Mouse (Mus musculus): ENCODE results near the gene H2-K1. TPM values are rescaled to one million over a fixed set of nuclear protein-coding genes. Genes with fewer than 3 reads are reported as not detected.

The H2-K1 gene
- polyA plus RNA-seq (2014; fragmentation: Nextera tagmentation; extraction: Ambion mirVana), result 10.5 and 15.5 TPM in 2 replicates

GRCm38 (mm10) chr17:34000150-34000537 lies at the start of gene H2-K1:
TSS of gene H2-K1 (minus strand) at chr17:34000347.
- no peak within 1 kb of the TSS for H3K27ac ChIP-seq (replicated peaks; ENCODE audit: low read depth, low read length)
- H3K36me3 ChIP-seq (ENCODE audit: control insufficient read depth, insufficient read depth, low read length), result no peaks in the 10 kb centered on the region
- no peaks in the 10 kb centered on the region for H3K9me3 ChIP-seq (ENCODE audit: control insufficient read depth, low read length)
- H3K4me3 ChIP-seq (replicated peaks; ENCODE audit: low read depth, low read length), result peak within 1 kb of the TSS; percentile 43
- H3K4me1 ChIP-seq (ENCODE audit: control insufficient read depth, insufficient read depth, low read length), result peaks cover 5% of the 10 kb centered on the region; the same call in 1 of the 2 replicates
- peak; percentile 73 for DNase-seq
- peak within 1 kb of the TSS; percentile 84 for H3K4me2 ChIP-seq (ENCODE audit: low read length)
- H3K27me3 ChIP-seq (ENCODE audit: control insufficient read depth, insufficient read depth, low read length), result peaks cover 19% of the 10 kb centered on the region; the same call in 1 of the 2 replicates
- H3K9ac ChIP-seq (replicated peaks; ENCODE audit: low read length), result peak within 1 kb of the TSS; percentile 45; the same call in 1 of the 2 replicates
- ATAC-seq (ENCODE audit: low FRiP score, low TSS enrichment), result peak; percentile 57; the same call in 1 of the 2 replicates
- WGBS, result under 1% methylated on average over 30 of the region's 30 CpGs

GRCm38 (mm10) chr17:34047404-34048050 lies 47.4 kb upstream of the H2-K1 start:
- WGBS, result 97% methylated on average over 5 of the region's 5 CpGs
- DNase-seq (no peak), ATAC-seq (ENCODE audit: low FRiP score, low TSS enrichment) (no peak)
- Histone ChIP-seq H3K4me3 (replicated peaks; ENCODE audit: low read depth, low read length) (no peak overlapping the region), H3K4me1 (ENCODE audit: control insufficient read depth, insufficient read depth, low read length) (no peaks in the 10 kb centered on the region), H3K9me3 (ENCODE audit: control insufficient read depth, low read length) (no peaks in the 10 kb centered on the region), H3K27me3 (ENCODE audit: control insufficient read depth, insufficient read depth, low read length) (no peaks in the 10 kb centered on the region), H3K27ac (replicated peaks; ENCODE audit: low read depth, low read length) (no peak overlapping the region), H3K36me3 (ENCODE audit: control insufficient read depth, insufficient read depth, low read length) (peaks cover 4% of the 10 kb centered on the region; the same call in 1 of the 2 replicates), H3K9ac (replicated peaks; ENCODE audit: low read length) (no peak overlapping the region), H3K4me2 (ENCODE audit: low read length) (no peak overlapping the region)

- ATAC-seq (ENCODE audit: low FRiP score, low TSS enrichment) (no peak), DNase-seq (no peak)
- H3K27me3 ChIP-seq (ENCODE audit: control insufficient read depth, insufficient read depth, low read length), result no peaks in the 10 kb centered on the region
- no peak overlapping the region for H3K9ac ChIP-seq (replicated peaks; ENCODE audit: low read length)
- 84% methylated on average over 14 of the region's 14 CpGs for WGBS
- no peaks in the 10 kb centered on the region for H3K36me3 ChIP-seq (ENCODE audit: control insufficient read depth, insufficient read depth, low read length)
- no peak overlapping the region for H3K4me2 ChIP-seq (ENCODE audit: low read length)
- no peak overlapping the region for H3K27ac ChIP-seq (replicated peaks; ENCODE audit: low read depth, low read length)
- no peaks in the 10 kb centered on the region for H3K4me1 ChIP-seq (ENCODE audit: control insufficient read depth, insufficient read depth, low read length)
- no peaks in the 10 kb centered on the region for H3K9me3 ChIP-seq (ENCODE audit: control insufficient read depth, low read length)
- no peak overlapping the region for H3K4me3 ChIP-seq (replicated peaks; ENCODE audit: low read depth, low read length)
Observed at GRCm38 (mm10) chr17:34045941-34046340, 45.8 kb upstream of the H2-K1 start.

GRCm38 (mm10) chr17:34039562-34040450 lies 39.7 kb upstream of the H2-K1 start:
- 25% methylated on average over 17 of the region's 17 CpGs for WGBS
- no peaks in the 10 kb centered on the region for H3K9me3 ChIP-seq (ENCODE audit: control insufficient read depth, low read length)
- no peaks in the 10 kb centered on the region for H3K27me3 ChIP-seq (ENCODE audit: control insufficient read depth, insufficient read depth, low read length)
- 0 out of 2 replicates have a peak overlapping the region, but pooled peaks have one; percentile 22 for H3K4me3 ChIP-seq (replicated peaks; ENCODE audit: low read depth, low read length)
- 0 out of 2 replicates have a peak overlapping the region, but pooled peaks have one; percentile 5 for H3K27ac ChIP-seq (replicated peaks; ENCODE audit: low read depth, low read length)
- ATAC-seq (ENCODE audit: low FRiP score, low TSS enrichment) (no peak), DNase-seq (peak; percentile 37)
- peaks cover 32% of the 10 kb centered on the region for H3K36me3 ChIP-seq (ENCODE audit: control insufficient read depth, insufficient read depth, low read length)
- peak overlapping the region; percentile 37; the same call in 1 of the 2 replicates for H3K9ac ChIP-seq (replicated peaks; ENCODE audit: low read length)
- H3K4me2 ChIP-seq (ENCODE audit: low read length), result peak overlapping the region; percentile 52
- H3K4me1 ChIP-seq (ENCODE audit: control insufficient read depth, insufficient read depth, low read length), result peaks cover 19% of the 10 kb centered on the region; the same call in 1 of the 2 replicates

GRCm38 (mm10) chr17:34038878-34039561 lies 38.9 kb upstream of the H2-K1 start, which contains the start of gene Col11a2:
TSS of gene Col11a2 (plus strand) at chr17:34039437.
- peaks cover 36% of the 10 kb centered on the region for H3K36me3 ChIP-seq (ENCODE audit: control insufficient read depth, insufficient read depth, low read length)
- ATAC-seq (ENCODE audit: low FRiP score, low TSS enrichment) (peak; percentile 60; the same call in 1 of the 2 replicates), DNase-seq (peak; percentile 49)
- peaks cover 19% of the 10 kb centered on the region; the same call in 1 of the 2 replicates for H3K4me1 ChIP-seq (ENCODE audit: control insufficient read depth, insufficient read depth, low read length)
- WGBS, result 10% methylated on average over 28 of the region's 28 CpGs
- H3K27ac ChIP-seq (replicated peaks; ENCODE audit: low read depth, low read length), result peak within 1 kb of the TSS; percentile 5; the same call in 1 of the 2 replicates
- peak within 1 kb of the TSS; percentile 52 for H3K4me2 ChIP-seq (ENCODE audit: low read length)
- no peaks in the 10 kb centered on the region for H3K27me3 ChIP-seq (ENCODE audit: control insufficient read depth, insufficient read depth, low read length)
- peak within 1 kb of the TSS; percentile 22; the same call in 1 of the 2 replicates for H3K4me3 ChIP-seq (replicated peaks; ENCODE audit: low read depth, low read length)
- H3K9me3 ChIP-seq (ENCODE audit: control insufficient read depth, low read length), result no peaks in the 10 kb centered on the region
- H3K9ac ChIP-seq (replicated peaks; ENCODE audit: low read length), result peak within 1 kb of the TSS; percentile 37; the same call in 1 of the 2 replicates

GRCm38 (mm10) chr17:34038440-34038839 lies 38.3 kb upstream of the H2-K1 start:
- peak overlapping the region; percentile 37; the same call in 1 of the 2 replicates for H3K9ac ChIP-seq (replicated peaks; ENCODE audit: low read length)
- ATAC-seq (ENCODE audit: low FRiP score, low TSS enrichment) (0 out of 2 replicates have a peak, but pooled peaks have one; percentile 15), DNase-seq (peak; percentile 56)
- peaks cover 20% of the 10 kb centered on the region; the same call in 1 of the 2 replicates for H3K4me1 ChIP-seq (ENCODE audit: control insufficient read depth, insufficient read depth, low read length)
- H3K36me3 ChIP-seq (ENCODE audit: control insufficient read depth, insufficient read depth, low read length), result peaks cover 38% of the 10 kb centered on the region
- H3K4me2 ChIP-seq (ENCODE audit: low read length), result peak overlapping the region; percentile 52
- H3K27me3 ChIP-seq (ENCODE audit: control insufficient read depth, insufficient read depth, low read length), result no peaks in the 10 kb centered on the region
- H3K9me3 ChIP-seq (ENCODE audit: control insufficient read depth, low read length), result no peaks in the 10 kb centered on the region
- no peak overlapping the region; the same call in 1 of the 2 replicates for H3K27ac ChIP-seq (replicated peaks; ENCODE audit: low read depth, low read length)
- WGBS, result 11% methylated on average over 21 of the region's 21 CpGs
- H3K4me3 ChIP-seq (replicated peaks; ENCODE audit: low read depth, low read length), result peak overlapping the region; percentile 22; the same call in 1 of the 2 replicates

- WGBS, result 97% methylated on average over 7 of the region's 7 CpGs
- Histone ChIP-seq H3K9me3 (ENCODE audit: control insufficient read depth, low read length) (no peaks in the 10 kb centered on the region), H3K36me3 (ENCODE audit: control insufficient read depth, insufficient read depth, low read length) (peaks cover 38% of the 10 kb centered on the region), H3K27me3 (ENCODE audit: control insufficient read depth, insufficient read depth, low read length) (no peaks in the 10 kb centered on the region), H3K4me3 (replicated peaks; ENCODE audit: low read depth, low read length) (no peak overlapping the region), H3K4me1 (ENCODE audit: control insufficient read depth, insufficient read depth, low read length) (peaks cover 29% of the 10 kb centered on the region), H3K4me2 (ENCODE audit: low read length) (no peak overlapping the region), H3K9ac (replicated peaks; ENCODE audit: low read length) (no peak overlapping the region), H3K27ac (replicated peaks; ENCODE audit: low read depth, low read length) (no peak overlapping the region)
- no peak for ATAC-seq (ENCODE audit: low FRiP score, low TSS enrichment)
- no peak for DNase-seq
Observed at GRCm38 (mm10) chr17:34037241-34037640, 37.1 kb upstream of the H2-K1 start.

- Histone ChIP-seq H3K9me3 (ENCODE audit: control insufficient read depth, low read length) (no peaks in the 10 kb centered on the region), H3K4me1 (ENCODE audit: control insufficient read depth, insufficient read depth, low read length) (peaks cover 29% of the 10 kb centered on the region), H3K4me2 (ENCODE audit: low read length) (no peak overlapping the region), H3K4me3 (replicated peaks; ENCODE audit: low read depth, low read length) (no peak overlapping the region), H3K27ac (replicated peaks; ENCODE audit: low read depth, low read length) (no peak overlapping the region), H3K36me3 (ENCODE audit: control insufficient read depth, insufficient read depth, low read length) (peaks cover 38% of the 10 kb centered on the region), H3K9ac (replicated peaks; ENCODE audit: low read length) (no peak overlapping the region), H3K27me3 (ENCODE audit: control insufficient read depth, insufficient read depth, low read length) (no peaks in the 10 kb centered on the region)
- ATAC-seq (ENCODE audit: low FRiP score, low TSS enrichment) (no peak), DNase-seq (no peak)
- WGBS, result 82% methylated on average over 10 of the region's 10 CpGs
Observed at GRCm38 (mm10) chr17:34036647-34037046, 36.5 kb upstream of the H2-K1 start.

Data from midbrain, embryonic 14.5 days (tissue).